Comparison of ENCODE assay signal across 18 mouse cellular contexts in the genomic region with DNA sequence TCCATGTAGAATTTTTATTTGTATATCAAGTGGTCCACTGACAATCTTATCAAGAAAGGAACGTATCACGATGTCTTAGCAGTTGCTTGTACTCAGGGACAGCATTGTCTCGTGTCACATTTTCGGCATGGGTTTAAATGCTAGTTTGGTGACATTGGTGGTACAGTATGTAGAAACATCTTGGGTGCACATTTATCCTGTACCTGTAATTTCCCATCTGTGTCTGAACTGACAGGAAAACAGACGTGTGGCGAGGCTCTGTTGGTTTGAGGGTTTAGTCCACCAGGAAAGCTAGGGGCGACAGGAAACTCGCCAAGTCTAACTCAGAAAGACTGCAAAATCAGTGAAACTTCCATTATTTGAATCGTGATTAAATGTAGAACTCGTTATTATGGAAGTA. TPM values are rescaled to one million over a fixed set of nuclear protein-coding genes. Genes with fewer than 3 reads are reported as not detected.
A peak's percentile ranks its signal among the peaks of the same experiment; 100 is the strongest.
DNase-seq lines count a peak whose midpoint lies in the region; ATAC-seq and TF ChIP-seq lines count a peak whose summit lies in the region.
"Had no signal": no experiment of that assay in that cellular context is flagged by ENCODE, and none has a peak within 500 bp of the region (broad histone marks: within the 10 kb centered on the region; RNA-seq: fewer than 3 reads in every experiment).

No protein-coding gene starts in this region.

- no peak for TF ChIP-seq POLR2A in MEL (IDR thresholded peaks at IDR 0.05; ENCODE audit: control insufficient read depth in 1 of 2, insufficient read depth in 1 of 2, low read depth in 1 of 2, low read length in 2 of 2, poor library complexity in 1 of 2)

- no peak overlapping the region for H3K27ac ChIP-seq in liver, embryonic 12.5 days
- peak overlapping the region; percentile 37 for H3K27ac ChIP-seq in MEL (ENCODE audit: control insufficient read depth, low read depth, low read length)
- H3K27ac ChIP-seq in intestine, embryonic 16.5 days (ENCODE audit: low read length) = peak overlapping the region; percentile 88
- H3K27ac ChIP-seq in stomach, embryonic 15.5 days = peak overlapping the region; percentile 21; the same call in 1 of the 2 replicates
- H3K27ac ChIP-seq: embryonic facial prominence, embryonic 15.5 days; forebrain, embryonic 13.5 days; limb, embryonic 10.5 days had no signal

- H3K9ac ChIP-seq in liver, embryonic 12.5 days = no peak overlapping the region
- H3K9ac ChIP-seq in MEL (ENCODE audit: control insufficient read depth, low read depth, low read length, poor library complexity, severe bottlenecking) = 0 out of 2 replicates have a peak overlapping the region, but pooled peaks have one; percentile 20
- H3K9ac ChIP-seq in intestine, embryonic 16.5 days (ENCODE audit: low read depth, low read length) = no peak overlapping the region
- no peak overlapping the region for H3K9ac ChIP-seq in stomach, embryonic 15.5 days
- H3K9ac ChIP-seq: embryonic facial prominence, embryonic 15.5 days; forebrain, embryonic 13.5 days; lung, embryonic 14.5 days had no signal

- no peak for TF ChIP-seq RAD21 in MEL (IDR thresholded peaks at IDR 0.05; ENCODE audit: low read depth, low read length)

- no peak for TF ChIP-seq EP300 in MEL (IDR thresholded peaks at IDR 0.05; ENCODE audit: low read depth in 1 of 2, low read length in 2 of 2)

- H3K4me3 ChIP-seq in liver, embryonic 12.5 days = no peak overlapping the region
- H3K4me3 ChIP-seq in MEL (ENCODE audit: control insufficient read depth in 1 of 2, insufficient read depth in 1 of 2, low read depth in 2 of 2, low read length in 2 of 2) = no peak overlapping the region
- no peak overlapping the region for H3K4me3 ChIP-seq in intestine, embryonic 16.5 days (ENCODE audit: low read length)
- no peak overlapping the region for H3K4me3 ChIP-seq in stomach, embryonic 15.5 days (replicated peaks)
- H3K4me3 ChIP-seq: embryonic facial prominence, embryonic 15.5 days; forebrain, embryonic 13.5 days; limb, embryonic 10.5 days had no signal

- DNase-seq in liver (no peak), MEL (ENCODE audit: low read depth, low spot score) (peak; percentile 14)
- DNase-seq in lung, postnatal 14 days = no peak
- DNase-seq: adrenal gland, adult 8-10 months; cerebellum, adult 18-20 months; gastrocnemius, postnatal 36 days; kidney, postnatal 25 days; lung, embryonic 14.5 days; right cerebral cortex, adult 18-20 months had no signal

- 47% methylated on average over 10 of the region's 10 CpGs for WGBS in liver, embryonic 12.5 days (ENCODE audit: insufficient replicate concordance)
- 83% methylated on average over 10 of the region's 10 CpGs for WGBS in intestine, embryonic 16.5 days
- WGBS in stomach, embryonic 15.5 days = 85% methylated on average over 10 of the region's 10 CpGs

- H3K4me2 ChIP-seq in liver, embryonic 12.5 days = peak overlapping the region; percentile 55
- H3K4me2 ChIP-seq in intestine, embryonic 16.5 days (ENCODE audit: low read depth, low read length) = no peak overlapping the region
- H3K4me2 ChIP-seq in stomach, embryonic 15.5 days = no peak overlapping the region
- H3K4me2 ChIP-seq: embryonic facial prominence, embryonic 15.5 days; forebrain, embryonic 13.5 days; heart, embryonic 11.5 days; lung, embryonic 14.5 days had no signal

- ATAC-seq in liver, embryonic 12.5 days = no peak
- ATAC-seq in intestine, embryonic 16.5 days = no peak
- no peak for ATAC-seq in stomach, embryonic 15.5 days (ENCODE audit: insufficient read depth, low FRiP score, low read depth)
- no peak for ATAC-seq in erythroblast, adult 5-6 weeks (replicated peaks; ENCODE audit: low FRiP score, poor library complexity, severe bottlenecking)
- ATAC-seq: forebrain, embryonic 13.5 days; hindbrain, embryonic 16.5 days had no signal

- H3K79me2 ChIP-seq in MEL (ENCODE audit: control insufficient read depth, insufficient read depth, low read length, poor library complexity) = peaks cover 2% of the 10 kb centered on the region; the same call in 1 of the 2 replicates

- peaks cover 11% of the 10 kb centered on the region; the same call in 1 of the 2 replicates for H3K36me3 ChIP-seq in liver, embryonic 12.5 days
- H3K36me3 ChIP-seq in MEL (ENCODE audit: control insufficient read depth in 1 of 2, insufficient read depth in 2 of 2, low read length in 2 of 2) = peaks cover 0 to 11% of the 10 kb centered on the region in 2 experiments; a peak in 3 of 4 replicates
- H3K36me3 ChIP-seq in intestine, embryonic 16.5 days (ENCODE audit: control insufficient read depth, insufficient read depth, low read length) = no peaks in the 10 kb centered on the region
- no peaks in the 10 kb centered on the region for H3K36me3 ChIP-seq in stomach, embryonic 15.5 days
- H3K36me3 ChIP-seq: embryonic facial prominence, embryonic 15.5 days had no signal

- TF ChIP-seq CTCF in MEL (IDR thresholded peaks at IDR 0.05 in 2 of 3, conservative IDR thresholded peaks at IDR 0.05 in 1 of 3; ENCODE audit: control insufficient read depth in 1 of 3, insufficient read depth in 1 of 3, low read depth in 2 of 3, low read length in 3 of 3, poor library complexity in 1 of 3, severe bottlenecking in 1 of 3) = no peak

- H3K27me3 ChIP-seq in liver, embryonic 12.5 days (replicated peaks) = no peaks in the 10 kb centered on the region
- H3K27me3 ChIP-seq in MEL (ENCODE audit: control insufficient read depth in 1 of 2, insufficient read depth in 2 of 2, low read length in 2 of 2) = no peaks in the 10 kb centered on the region
- no peaks in the 10 kb centered on the region for H3K27me3 ChIP-seq in intestine, embryonic 16.5 days (replicated peaks; ENCODE audit: control insufficient read depth, insufficient read depth, low read length)
- H3K27me3 ChIP-seq in stomach, embryonic 15.5 days (replicated peaks) = no peaks in the 10 kb centered on the region
- H3K27me3 ChIP-seq: embryonic facial prominence, embryonic 15.5 days; forebrain, embryonic 13.5 days had no signal

- H3K9me3 ChIP-seq in liver, embryonic 12.5 days (replicated peaks) = no peaks in the 10 kb centered on the region
- no peaks in the 10 kb centered on the region for H3K9me3 ChIP-seq in MEL (replicated peaks; ENCODE audit: insufficient read depth, low read length)
- no peaks in the 10 kb centered on the region for H3K9me3 ChIP-seq in intestine, embryonic 16.5 days (ENCODE audit: control insufficient read depth, low read length)
- no peaks in the 10 kb centered on the region for H3K9me3 ChIP-seq in stomach, embryonic 15.5 days
- H3K9me3 ChIP-seq: embryonic facial prominence, embryonic 15.5 days; forebrain, embryonic 13.5 days; limb, embryonic 10.5 days had no signal

- peaks cover 62% of the 10 kb centered on the region for H3K4me1 ChIP-seq in liver, embryonic 12.5 days
- peaks cover 8 to 9% of the 10 kb centered on the region in 2 experiments; a peak in 3 of 4 replicates for H3K4me1 ChIP-seq in MEL (ENCODE audit: control insufficient read depth in 1 of 2, insufficient read depth in 2 of 2, low read length in 2 of 2)
- H3K4me1 ChIP-seq in intestine, embryonic 16.5 days (ENCODE audit: control insufficient read depth, insufficient read depth, low read length) = peaks cover 60% of the 10 kb centered on the region
- peaks cover 17% of the 10 kb centered on the region for H3K4me1 ChIP-seq in stomach, embryonic 15.5 days

TF ChIP-seq in MEL, 35 proteins besides CTCF, POLR2A, EP300 and RAD21:
- TF ChIP-seq GABPA (IDR thresholded peaks at IDR 0.05; ENCODE audit: low read depth, low read length) (no peak), BHLHE40 (IDR thresholded peaks at IDR 0.05; ENCODE audit: borderline replicate concordance, low read depth, low read length) (no peak), TAL1 (IDR thresholded peaks at IDR 0.05; ENCODE audit: low read length) (no peak), MXI1 (IDR thresholded peaks at IDR 0.05; ENCODE audit: low read depth, low read length) (0 out of 2 replicates have a peak, but pooled peaks have one; percentile 8), MEF2A (IDR thresholded peaks at IDR 0.05; ENCODE audit: extremely low read depth, insufficient replicate concordance, low read depth, low read length, poor library complexity, severe bottlenecking) (no peak)
TF ChIP-seq in MEL: peak in this region for 1.

RNA-seq across cellular contexts. Expression of a gene that starts 21.5 kb away (rescaled TPM):
- 14.3 and 14.8 TPM in 2 replicates for polyA plus RNA-seq in liver, embryonic 12.5 days (2016; fragmentation: Nextera tagmentation; extraction: Ambion mirVana)
- total RNA-seq in MEL (2012; rRNA removed) = 13.4 and 15.0 TPM in 2 replicates
- 10 to 100 TPM in 1 of 2 experiments, not detected in 1; 17.2 TPM for polyA plus RNA-seq in MEL (2012; ENCODE audit: insufficient read depth in 1 of 2, insufficient read length in 2 of 2, low read depth in 1 of 2, low replicate concordance in 2 of 2, missing spikeins in 1 of 2)
- polyA plus RNA-seq in intestine, embryonic 16.5 days (2015; fragmentation: Nextera tagmentation; extraction: Ambion mirVana) = 51.4 and 51.7 TPM in 2 replicates
- 31.7 and 41.2 TPM in 2 replicates for polyA plus RNA-seq in stomach, embryonic 15.5 days (2015; fragmentation: Nextera tagmentation; extraction: Ambion mirVana)
- 3.7 and 5.2 TPM in 2 replicates for total RNA-seq in erythroblast, adult 5-6 weeks (2015; ENCODE audit: low replicate concordance)
- total RNA-seq in erythroblast, adult 5-6 weeks (2017; ENCODE audit: low replicate concordance) = 0.70 and 1.6 TPM in 2 replicates
